Mouse (Mus musculus): ENCODE measurements around the gene Cacng7.

- TF ChIP-seq POLR2A (IDR thresholded peaks at IDR 0.05; ENCODE audit: extremely low read depth, insufficient read depth, low read length) = peak; percentile 46; the same call in 1 of the 2 replicates
- TF ChIP-seq CTCF (IDR thresholded peaks at IDR 0.05; ENCODE audit: extremely low read depth, insufficient read depth, low read length) = no peak
Observed at GRCm38 (mm10) chr7:3303276-3303781, 29.4 kb upstream of the Cacng7 start.

Measured in cortical plate, adult 2 months (tissue).